ENCODE assay signal across 11 mouse cellular contexts in the genomic region with DNA sequence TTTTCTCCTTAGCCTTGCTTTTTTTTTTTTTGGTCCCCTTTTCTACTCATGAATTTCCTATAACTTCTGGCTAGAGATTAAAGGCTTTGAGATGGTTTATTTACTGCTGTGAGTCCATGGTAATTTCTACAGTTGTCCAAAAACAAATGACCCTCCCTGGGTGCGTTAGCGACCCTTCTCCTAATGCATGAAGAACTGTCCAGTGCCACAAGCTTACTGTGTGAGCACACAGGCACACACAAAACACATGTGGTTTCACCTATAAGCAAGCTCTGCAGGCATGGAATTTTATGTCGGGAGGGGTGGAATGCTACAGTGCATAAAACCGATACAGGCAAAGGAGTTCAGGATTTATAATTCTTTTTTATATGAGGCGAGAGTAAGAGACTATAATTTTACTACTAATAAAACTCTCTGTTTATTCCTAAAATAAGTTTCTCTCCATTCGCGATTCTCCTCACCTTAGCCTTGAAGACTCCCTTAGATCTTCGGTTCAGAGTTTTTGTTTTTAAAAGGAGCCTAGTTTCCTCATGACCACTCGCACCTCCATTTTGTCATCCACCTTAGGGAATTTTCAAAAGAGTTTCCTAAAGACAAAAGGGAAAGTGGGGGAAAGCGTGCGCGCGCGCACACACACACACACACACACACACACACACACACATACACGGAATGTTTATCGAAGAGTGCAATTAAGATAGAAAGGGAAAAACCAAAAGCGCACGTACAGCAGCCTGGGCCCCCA. TPM values are rescaled to one million over a fixed set of nuclear protein-coding genes. Genes with fewer than 3 reads are reported as not detected.
DNase-seq lines count a peak whose midpoint lies in the region; ATAC-seq and TF ChIP-seq lines count a peak whose summit lies in the region.
"Had no signal": no experiment of that assay in that cellular context is flagged by ENCODE, and none has a peak within 500 bp of the region (broad histone marks: within the 10 kb centered on the region; RNA-seq: fewer than 3 reads in every experiment).

No protein-coding gene starts in this region.

- H3K4me3 ChIP-seq in heart, embryonic 11.5 days (ENCODE audit: low read depth, low read length), result peak overlapping the region; percentile 38
- peak overlapping the region; percentile 35 for H3K4me3 ChIP-seq in bone marrow macrophage, adult 2 months (ENCODE audit: insufficient read depth, low read length)
- H3K4me3 ChIP-seq in hindbrain, embryonic 14.5 days (replicated peaks; ENCODE audit: low read length), result peak overlapping the region; percentile 17
- H3K4me3 ChIP-seq in midbrain, embryonic 11.5 days (ENCODE audit: low read depth, low read length), result peak overlapping the region; percentile 22

- 4% methylated on average over 18 of the region's 18 CpGs for WGBS in heart, embryonic 11.5 days (ENCODE audit: insufficient replicate concordance)
- WGBS in hindbrain, embryonic 14.5 days, result 2% methylated on average over 18 of the region's 18 CpGs
- 2% methylated on average over 18 of the region's 18 CpGs for WGBS in midbrain, embryonic 11.5 days

- H3K36me3 ChIP-seq in heart, embryonic 11.5 days (ENCODE audit: control insufficient read depth, insufficient read depth, low read length), result no peaks in the 10 kb centered on the region
- no peaks in the 10 kb centered on the region for H3K36me3 ChIP-seq in hindbrain, embryonic 14.5 days (replicated peaks; ENCODE audit: control insufficient read depth, insufficient read depth)
- H3K36me3 ChIP-seq in midbrain, embryonic 11.5 days (ENCODE audit: control insufficient read depth, insufficient read depth, low read length), result no peaks in the 10 kb centered on the region

- TF ChIP-seq CTCF in bone marrow macrophage, adult 2 months (IDR thresholded peaks at IDR 0.05; ENCODE audit: low read depth, low read length), result no peak

- peak overlapping the region; percentile 72 for H3K4me2 ChIP-seq in heart, embryonic 11.5 days
- peak overlapping the region; percentile 44 for H3K4me2 ChIP-seq in hindbrain, embryonic 14.5 days (replicated peaks)
- peak overlapping the region; percentile 47 for H3K4me2 ChIP-seq in midbrain, embryonic 11.5 days

- H3K27ac ChIP-seq in heart, embryonic 11.5 days (ENCODE audit: low read depth, low read length), result no peak overlapping the region
- H3K27ac ChIP-seq in bone marrow macrophage, adult 2 months (ENCODE audit: insufficient read depth, low read depth, low read length), result no peak overlapping the region
- no peak overlapping the region for H3K27ac ChIP-seq in hindbrain, embryonic 14.5 days
- no peak overlapping the region for H3K27ac ChIP-seq in midbrain, embryonic 11.5 days (ENCODE audit: low read depth, low read length)
- H3K27ac ChIP-seq: macrophage had no signal

- no peak for DNase-seq in heart, adult 9 months (ENCODE audit: low spot score in 2 of 2)
- no peak for DNase-seq in hindbrain, embryonic 14.5 days (ENCODE audit: low spot score)
- peak; percentile 91 for DNase-seq in midbrain, embryonic 11.5 days (ENCODE audit: low spot score, missing footprints)
- no peak for DNase-seq in cerebellum, adult 9-10 months
- DNase-seq in urinary bladder, adult 2 months (ENCODE audit: low spot score), result no peak
- no peak for DNase-seq in layer of hippocampus, postnatal 25 days (ENCODE audit: extremely low spot score in 1 of 2, low spot score in 1 of 2)
- DNase-seq: thymus, adult 2 months had no signal

- H3K27me3 ChIP-seq in heart, embryonic 11.5 days (ENCODE audit: control insufficient read depth, insufficient read depth, low read length), result peaks cover 74% of the 10 kb centered on the region
- peaks cover 78% of the 10 kb centered on the region for H3K27me3 ChIP-seq in hindbrain, embryonic 14.5 days (ENCODE audit: control insufficient read depth, insufficient read depth, low read length)
- peaks cover 72% of the 10 kb centered on the region for H3K27me3 ChIP-seq in midbrain, embryonic 11.5 days (ENCODE audit: control insufficient read depth, insufficient read depth, low read length)

- H3K9ac ChIP-seq in heart, embryonic 11.5 days (ENCODE audit: low read depth, low read length), result peak overlapping the region; percentile 17; the same call in 1 of the 2 replicates
- no peak overlapping the region for H3K9ac ChIP-seq in hindbrain, embryonic 14.5 days
- H3K9ac ChIP-seq in midbrain, embryonic 11.5 days (ENCODE audit: low read length), result no peak overlapping the region

- no peaks in the 10 kb centered on the region for H3K9me3 ChIP-seq in heart, embryonic 11.5 days (replicated peaks; ENCODE audit: control insufficient read depth, low read length)
- no peaks in the 10 kb centered on the region for H3K9me3 ChIP-seq in hindbrain, embryonic 14.5 days (ENCODE audit: control insufficient read depth, low read length)
- no peaks in the 10 kb centered on the region for H3K9me3 ChIP-seq in midbrain, embryonic 11.5 days (ENCODE audit: control insufficient read depth, low read length)

- H3K4me1 ChIP-seq in heart, embryonic 11.5 days (ENCODE audit: control insufficient read depth, insufficient read depth, low read length), result peaks cover 11% of the 10 kb centered on the region; the same call in 1 of the 2 replicates
- H3K4me1 ChIP-seq in bone marrow macrophage, adult 2 months (ENCODE audit: control insufficient read depth, insufficient read depth, low read length), result no peaks in the 10 kb centered on the region
- H3K4me1 ChIP-seq in hindbrain, embryonic 14.5 days (replicated peaks; ENCODE audit: control insufficient read depth, insufficient read depth, low read length), result peaks cover 7% of the 10 kb centered on the region; the same call in 1 of the 2 replicates
- H3K4me1 ChIP-seq in midbrain, embryonic 11.5 days (ENCODE audit: control insufficient read depth, insufficient read depth, low read length), result 0 out of 2 replicates have a peak, but pooled peaks cover 4% of the 10 kb centered on the region

- no peak for ATAC-seq in heart, embryonic 11.5 days (replicated peaks; ENCODE audit: insufficient number of reproducible peaks, low FRiP score, low TSS enrichment)
- ATAC-seq in hindbrain, embryonic 14.5 days (ENCODE audit: low FRiP score), result no peak
- ATAC-seq in midbrain, embryonic 11.5 days (ENCODE audit: low FRiP score), result no peak

- no peak for TF ChIP-seq POLR2A in bone marrow macrophage, adult 2 months (IDR thresholded peaks at IDR 0.05; ENCODE audit: borderline replicate concordance, low read depth, low read length)

RNA-seq across cellular contexts. Expression of a gene that starts 12.5 kb away (rescaled TPM):
- 1.1 and 1.7 TPM in 2 replicates for polyA plus RNA-seq in heart, embryonic 11.5 days (2014; fragmentation: Nextera tagmentation; extraction: Ambion mirVana)
- polyA plus RNA-seq in bone marrow macrophage, adult 2 months (2012; ENCODE audit: insufficient read depth, insufficient read length, missing spikeins), result not detected in 2 replicates
- polyA plus RNA-seq in hindbrain, embryonic 14.5 days (2014; fragmentation: Nextera tagmentation; extraction: Ambion mirVana), result 0.12 TPM in 1 of 2 replicates, not detected in the other
- 2.8 and 3.3 TPM in 2 replicates for polyA plus RNA-seq in midbrain, embryonic 11.5 days (2014; fragmentation: Nextera tagmentation; extraction: Ambion mirVana)
- polyA plus RNA-seq in urinary bladder, adult 2 months (2012; rRNA removed), result not detected in 2 replicates
- under 1 TPM; 0.33 to 0.47 TPM for total RNA-seq in layer of hippocampus, postnatal 25 days (2021)
- total RNA-seq: gastrocnemius, adult 8-10 months had no signal
- polyA plus RNA-seq: macrophage had no signal

RNA-seq across cellular contexts. Expression of a gene that starts 27.4 kb away (rescaled TPM):
- polyA plus RNA-seq in heart, embryonic 11.5 days (2014; fragmentation: Nextera tagmentation; extraction: Ambion mirVana), result not detected in 2 replicates
- not detected in 2 replicates for polyA plus RNA-seq in bone marrow macrophage, adult 2 months (2012; ENCODE audit: insufficient read depth, insufficient read length, missing spikeins)
- polyA plus RNA-seq in hindbrain, embryonic 14.5 days (2014; fragmentation: Nextera tagmentation; extraction: Ambion mirVana), result not detected in 2 replicates
- not detected in 2 replicates for polyA plus RNA-seq in midbrain, embryonic 11.5 days (2014; fragmentation: Nextera tagmentation; extraction: Ambion mirVana)
- polyA plus RNA-seq in urinary bladder, adult 2 months (2012; rRNA removed), result not detected in 2 replicates
- total RNA-seq in layer of hippocampus, postnatal 25 days (2021), result not detected
- total RNA-seq: gastrocnemius, adult 8-10 months had no signal
- polyA plus RNA-seq: macrophage had no signal

RNA-seq across cellular contexts. Expression of a gene that starts 48.8 kb away (rescaled TPM):
- polyA plus RNA-seq in heart, embryonic 11.5 days (2014; fragmentation: Nextera tagmentation; extraction: Ambion mirVana), result not detected in 2 replicates
- not detected in 2 replicates for polyA plus RNA-seq in bone marrow macrophage, adult 2 months (2012; ENCODE audit: insufficient read depth, insufficient read length, missing spikeins)
- not detected in 2 replicates for polyA plus RNA-seq in hindbrain, embryonic 14.5 days (2014; fragmentation: Nextera tagmentation; extraction: Ambion mirVana)
- not detected in 2 replicates for polyA plus RNA-seq in midbrain, embryonic 11.5 days (2014; fragmentation: Nextera tagmentation; extraction: Ambion mirVana)
- not detected in 2 replicates for polyA plus RNA-seq in urinary bladder, adult 2 months (2012; rRNA removed)
- total RNA-seq in layer of hippocampus, postnatal 25 days (2021), result not detected
- total RNA-seq: gastrocnemius, adult 8-10 months had no signal
- polyA plus RNA-seq: macrophage; thymus, adult 2 months had no signal

RNA-seq across cellular contexts. Expression of a gene that starts 49.2 kb away (rescaled TPM):
- 35.4 and 47.0 TPM in 2 replicates for polyA plus RNA-seq in heart, embryonic 11.5 days (2014; fragmentation: Nextera tagmentation; extraction: Ambion mirVana)
- polyA plus RNA-seq in bone marrow macrophage, adult 2 months (2012; ENCODE audit: insufficient read depth, insufficient read length, missing spikeins), result 16.8 and 17.7 TPM in 2 replicates
- 158 and 170 TPM in 2 replicates for polyA plus RNA-seq in hindbrain, embryonic 14.5 days (2014; fragmentation: Nextera tagmentation; extraction: Ambion mirVana)
- 87.6 and 90.6 TPM in 2 replicates for polyA plus RNA-seq in midbrain, embryonic 11.5 days (2014; fragmentation: Nextera tagmentation; extraction: Ambion mirVana)
- 33.4 and 37.7 TPM in 2 replicates for polyA plus RNA-seq in urinary bladder, adult 2 months (2012; rRNA removed)
- total RNA-seq in layer of hippocampus, postnatal 25 days (2021), result 10 to 100 TPM; 69.6 to 71.2 TPM
